In genomic region chr9:14382256-14382791, GRCm38 (mm10) we compare ENCODE assay signal across 9 mouse cellular contexts. TPM values are rescaled to one million over a fixed set of nuclear protein-coding genes. Genes with fewer than 3 reads are reported as not detected.
DNase-seq lines count a peak whose midpoint lies in the region; ATAC-seq and TF ChIP-seq lines count a peak whose summit lies in the region.
"Had no signal": no experiment of that assay in that cellular context is flagged by ENCODE, and none has a peak within 500 bp of the region (broad histone marks: within the 10 kb centered on the region; RNA-seq: fewer than 3 reads in every experiment).

No protein-coding gene starts in this region.

- no peak for TF ChIP-seq CTCF in heart, postnatal 0 days (IDR thresholded peaks at IDR 0.05; ENCODE audit: low read depth)
- no peak for TF ChIP-seq CTCF in lung, adult 2 months (IDR thresholded peaks at IDR 0.05; ENCODE audit: insufficient read depth, low read length)

- no peaks in the 10 kb centered on the region for H3K27me3 ChIP-seq in heart, postnatal 0 days (ENCODE audit: control insufficient read depth, insufficient read depth, low read length)
- H3K27me3 ChIP-seq in heart, embryonic 11.5 days (ENCODE audit: control insufficient read depth, insufficient read depth, low read length), result no peaks in the 10 kb centered on the region
- H3K27me3 ChIP-seq in lung, embryonic 15.5 days, result no peaks in the 10 kb centered on the region
- no peaks in the 10 kb centered on the region for H3K27me3 ChIP-seq in stomach, embryonic 16.5 days (ENCODE audit: control insufficient read depth, insufficient read depth, low read length)
- peaks cover 23% of the 10 kb centered on the region for H3K27me3 ChIP-seq in forebrain, embryonic 10.5 days (ENCODE audit: poor library complexity, severe bottlenecking)

- DNase-seq in heart, postnatal 0 days (ENCODE audit: low spot score), result no peak
- DNase-seq in lung, adult 2 months, result no peak
- peak; percentile 29 for DNase-seq in lung, postnatal 10 days
- DNase-seq in forebrain, embryonic 10.5 days (ENCODE audit: extremely low spot score, low spot score), result no peak

- H3K4me1 ChIP-seq in heart, postnatal 0 days (ENCODE audit: control insufficient read depth, insufficient read depth), result no peaks in the 10 kb centered on the region
- H3K4me1 ChIP-seq in heart, embryonic 11.5 days (ENCODE audit: control insufficient read depth, insufficient read depth, low read length), result peaks cover 16% of the 10 kb centered on the region
- peaks cover 36% of the 10 kb centered on the region for H3K4me1 ChIP-seq in lung, embryonic 15.5 days
- peaks cover 18% of the 10 kb centered on the region for H3K4me1 ChIP-seq in lung, adult 2 months (ENCODE audit: control insufficient read depth, insufficient read depth, low read length)
- H3K4me1 ChIP-seq in stomach, embryonic 16.5 days (ENCODE audit: control insufficient read depth, insufficient read depth, low read length), result peaks cover 18% of the 10 kb centered on the region
- peaks cover 34% of the 10 kb centered on the region for H3K4me1 ChIP-seq in forebrain, embryonic 10.5 days

- no peak overlapping the region for H3K4me3 ChIP-seq in heart, postnatal 0 days (ENCODE audit: low read depth, low read length)
- H3K4me3 ChIP-seq in heart, embryonic 11.5 days (ENCODE audit: low read depth, low read length), result no peak overlapping the region
- no peak overlapping the region for H3K4me3 ChIP-seq in lung, embryonic 15.5 days
- no peak overlapping the region for H3K4me3 ChIP-seq in lung, adult 2 months (replicated peaks; ENCODE audit: extremely low read depth, low read depth, low read length)
- no peak overlapping the region for H3K4me3 ChIP-seq in stomach, embryonic 16.5 days (replicated peaks; ENCODE audit: low read length)
- no peak overlapping the region for H3K4me3 ChIP-seq in forebrain, embryonic 10.5 days

- TF ChIP-seq EP300 in heart, postnatal 0 days (IDR thresholded peaks at IDR 0.05; ENCODE audit: low read depth), result no peak

- WGBS in heart, postnatal 0 days, result 74% methylated on average over 5 of the region's 5 CpGs
- WGBS in heart, embryonic 11.5 days (ENCODE audit: insufficient replicate concordance), result 72% methylated on average over 5 of the region's 5 CpGs
- 51% methylated on average over 5 of the region's 5 CpGs for WGBS in lung, embryonic 15.5 days
- 55% methylated on average over 5 of the region's 5 CpGs for WGBS in lung, adult 2 months
- 57% methylated on average over 5 of the region's 5 CpGs for WGBS in stomach, embryonic 16.5 days
- WGBS in forebrain, embryonic 10.5 days, result 77% methylated on average over 5 of the region's 5 CpGs

- H3K9ac ChIP-seq in heart, postnatal 0 days (replicated peaks; ENCODE audit: low read depth, low read length), result no peak overlapping the region
- no peak overlapping the region for H3K9ac ChIP-seq in heart, embryonic 11.5 days (ENCODE audit: low read depth, low read length)
- no peak overlapping the region for H3K9ac ChIP-seq in lung, embryonic 15.5 days
- H3K9ac ChIP-seq in stomach, embryonic 16.5 days (ENCODE audit: low read length), result no peak overlapping the region
- H3K9ac ChIP-seq: limb, embryonic 13.5 days had no signal

- ATAC-seq in heart, postnatal 0 days (ENCODE audit: insufficient read depth, low read depth), result no peak
- no peak for ATAC-seq in heart, embryonic 11.5 days (replicated peaks; ENCODE audit: insufficient number of reproducible peaks, low FRiP score, low TSS enrichment)
- ATAC-seq in lung, embryonic 15.5 days (ENCODE audit: borderline replicate concordance, extremely low read depth, low FRiP score, low TSS enrichment), result no peak
- ATAC-seq in stomach, embryonic 16.5 days (ENCODE audit: insufficient read depth, low FRiP score), result no peak

- H3K27ac ChIP-seq in heart, postnatal 0 days (ENCODE audit: low read depth), result no peak overlapping the region
- H3K27ac ChIP-seq in heart, embryonic 11.5 days (ENCODE audit: low read depth, low read length), result no peak overlapping the region
- no peak overlapping the region for H3K27ac ChIP-seq in lung, embryonic 15.5 days
- peak overlapping the region; percentile 12; the same call in 1 of the 2 replicates for H3K27ac ChIP-seq in stomach, embryonic 16.5 days (ENCODE audit: low read length)
- H3K27ac ChIP-seq in forebrain, embryonic 10.5 days, result no peak overlapping the region
- H3K27ac ChIP-seq: limb, embryonic 13.5 days; midbrain, embryonic 12.5 days had no signal

- H3K4me2 ChIP-seq in heart, postnatal 0 days (ENCODE audit: low read depth, low read length), result peak overlapping the region; percentile 78
- no peak overlapping the region; the same call in 1 of the 2 replicates for H3K4me2 ChIP-seq in heart, embryonic 11.5 days
- 0 out of 2 replicates have a peak overlapping the region, but pooled peaks have one; percentile 2 for H3K4me2 ChIP-seq in lung, embryonic 15.5 days
- H3K4me2 ChIP-seq in stomach, embryonic 16.5 days (ENCODE audit: low read depth, low read length), result no peak overlapping the region

- no peaks in the 10 kb centered on the region for H3K9me3 ChIP-seq in heart, postnatal 0 days (replicated peaks; ENCODE audit: control insufficient read depth, low read length)
- H3K9me3 ChIP-seq in heart, embryonic 11.5 days (replicated peaks; ENCODE audit: control insufficient read depth, low read length), result no peaks in the 10 kb centered on the region
- no peaks in the 10 kb centered on the region for H3K9me3 ChIP-seq in lung, embryonic 15.5 days
- H3K9me3 ChIP-seq in stomach, embryonic 16.5 days (replicated peaks; ENCODE audit: control insufficient read depth, low read length), result no peaks in the 10 kb centered on the region
- H3K9me3 ChIP-seq in forebrain, embryonic 10.5 days, result no peaks in the 10 kb centered on the region
- H3K9me3 ChIP-seq: limb, embryonic 13.5 days; midbrain, embryonic 12.5 days had no signal

- no peak for TF ChIP-seq POLR2A in lung, adult 2 months (IDR thresholded peaks at IDR 0.05; ENCODE audit: borderline replicate concordance, extremely low read depth, low read depth, low read length)

- no peaks in the 10 kb centered on the region for H3K36me3 ChIP-seq in heart, postnatal 0 days (replicated peaks; ENCODE audit: control insufficient read depth, insufficient read depth, low read length)
- no peaks in the 10 kb centered on the region for H3K36me3 ChIP-seq in heart, embryonic 11.5 days (ENCODE audit: control insufficient read depth, insufficient read depth, low read length)
- H3K36me3 ChIP-seq in lung, embryonic 15.5 days, result no peaks in the 10 kb centered on the region
- H3K36me3 ChIP-seq in stomach, embryonic 16.5 days (ENCODE audit: control insufficient read depth, insufficient read depth, low read length), result no peaks in the 10 kb centered on the region
- H3K36me3 ChIP-seq in forebrain, embryonic 10.5 days (replicated peaks), result no peaks in the 10 kb centered on the region
- H3K36me3 ChIP-seq: limb, embryonic 13.5 days; midbrain, embryonic 12.5 days had no signal

RNA-seq across cellular contexts. Expression of gene Endod1, which starts 1.0 kb away (rescaled TPM):
- total RNA-seq in heart, postnatal 0 days (2014; rRNA removed; ENCODE audit: low replicate concordance), result 13.5 and 33.6 TPM in 2 replicates
- polyA plus RNA-seq in heart, postnatal 0 days (2015; fragmentation: Nextera tagmentation; extraction: Ambion mirVana), result 5.6 TPM in 2 replicates
- 11.5 and 12.9 TPM in 2 replicates for polyA plus RNA-seq in heart, embryonic 11.5 days (2014; fragmentation: Nextera tagmentation; extraction: Ambion mirVana)
- 19.1 and 19.6 TPM in 2 replicates for polyA plus RNA-seq in lung, embryonic 15.5 days (2015; fragmentation: Nextera tagmentation; extraction: Ambion mirVana)
- polyA plus RNA-seq in lung, adult 2 months (2012; rRNA removed), result 92.8 and 108 TPM in 2 replicates
- 27.9 and 34.0 TPM in 2 replicates for polyA plus RNA-seq in stomach, embryonic 16.5 days (2015; fragmentation: Nextera tagmentation; extraction: Ambion mirVana)
- polyA plus RNA-seq in forebrain, embryonic 10.5 days (2016; fragmentation: Nextera tagmentation; extraction: Ambion mirVana), result 5.4 and 5.8 TPM in 2 replicates

Comparison
In these comparisons a context has a peak if more than half of its experiments do, and no peak if none do; other contexts are left out.
1. H3K4me2 ChIP-seq: peak in heart, postnatal 0 days (single experiment) and lung, embryonic 15.5 days (single experiment); none in heart, embryonic 11.5 days (single experiment) and stomach, embryonic 16.5 days (single experiment).